9 mouse cellular contexts compared by ENCODE assay signal in the genomic region with DNA sequence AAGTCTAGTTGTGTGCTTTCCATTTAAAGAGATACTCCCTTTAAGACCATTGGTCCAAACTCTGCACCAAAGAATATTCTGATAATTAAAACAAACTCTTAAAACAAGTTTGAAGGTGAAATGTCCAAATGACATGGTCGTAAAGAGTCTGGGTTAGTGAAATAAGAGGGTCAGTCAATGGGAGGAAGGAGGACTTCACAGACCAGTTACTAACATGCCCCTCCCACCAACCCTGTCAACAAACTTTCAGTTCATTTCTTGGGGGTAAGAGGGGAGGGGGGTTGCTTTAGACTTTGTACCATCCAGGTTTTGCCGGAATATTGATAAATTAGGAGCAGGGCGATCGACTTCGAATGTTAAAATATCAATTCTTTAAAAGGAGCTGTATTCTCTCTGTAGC. TPM values are rescaled to one million over a fixed set of nuclear protein-coding genes. Genes with fewer than 3 reads are reported as not detected.
DNase-seq lines count a peak whose midpoint lies in the region; ATAC-seq and TF ChIP-seq lines count a peak whose summit lies in the region.
"Had no signal": no experiment of that assay in that cellular context is flagged by ENCODE, and none has a peak within 500 bp of the region (broad histone marks: within the 10 kb centered on the region; RNA-seq: fewer than 3 reads in every experiment).

No protein-coding gene starts in this region.

- H3K27me3 ChIP-seq in heart, embryonic 14.5 days (ENCODE audit: control insufficient read depth, insufficient read depth, low read length), result no peaks in the 10 kb centered on the region
- H3K27me3 ChIP-seq in E14TG2a.4 (ENCODE audit: insufficient read depth, low read length), result peaks cover 28% of the 10 kb centered on the region
- H3K27me3 ChIP-seq in forebrain, embryonic 13.5 days, result 0 out of 2 replicates have a peak, but pooled peaks cover 3% of the 10 kb centered on the region
- peaks cover 27% of the 10 kb centered on the region for H3K27me3 ChIP-seq in liver, embryonic 15.5 days
- H3K27me3 ChIP-seq: Patski had no signal

- WGBS in heart, embryonic 14.5 days, result 7% methylated on average over 5 of the region's 5 CpGs
- WGBS in forebrain, embryonic 13.5 days, result 6% methylated on average over 5 of the region's 5 CpGs
- WGBS in liver, embryonic 15.5 days (ENCODE audit: insufficient replicate concordance), result 15% methylated on average over 5 of the region's 5 CpGs

- no peak for TF ChIP-seq CTCF in E14TG2a.4 (conservative IDR thresholded peaks at IDR 0.05; ENCODE audit: low read length)

- peaks cover 0 to 19% of the 10 kb centered on the region in 2 experiments; a peak in 3 of 4 replicates for H3K4me1 ChIP-seq in heart, embryonic 14.5 days (ENCODE audit: control insufficient read depth in 2 of 2, insufficient read depth in 2 of 2, low read length in 2 of 2)
- H3K4me1 ChIP-seq in E14TG2a.4 (replicated peaks; ENCODE audit: low read depth, low read length), result peaks cover 15% of the 10 kb centered on the region
- peaks cover 41% of the 10 kb centered on the region for H3K4me1 ChIP-seq in forebrain, embryonic 13.5 days
- H3K4me1 ChIP-seq in liver, embryonic 15.5 days (replicated peaks), result peaks cover 15% of the 10 kb centered on the region

- H3K27ac ChIP-seq in heart, embryonic 14.5 days (replicated peaks in 1 of 2; ENCODE audit: control insufficient read depth in 1 of 2, insufficient read depth in 1 of 2, low read depth in 2 of 2, low read length in 2 of 2), result peak overlapping the region; percentile 93 to 98
- H3K27ac ChIP-seq in forebrain, embryonic 13.5 days, result peak overlapping the region; percentile 93
- H3K27ac ChIP-seq in liver, embryonic 15.5 days (replicated peaks), result no peak overlapping the region; the same call in 1 of the 2 replicates

- no peaks in the 10 kb centered on the region for H3K9me3 ChIP-seq in heart, embryonic 14.5 days (ENCODE audit: control insufficient read depth, low read length)
- no peaks in the 10 kb centered on the region for H3K9me3 ChIP-seq in E14TG2a.4 (ENCODE audit: low read length)
- no peaks in the 10 kb centered on the region for H3K9me3 ChIP-seq in forebrain, embryonic 13.5 days (replicated peaks)
- H3K9me3 ChIP-seq in liver, embryonic 15.5 days (replicated peaks), result no peaks in the 10 kb centered on the region

- H3K4me2 ChIP-seq in heart, embryonic 14.5 days (ENCODE audit: low read length), result peak overlapping the region; percentile 82
- H3K4me2 ChIP-seq in forebrain, embryonic 13.5 days, result peak overlapping the region; percentile 66
- H3K4me2 ChIP-seq in liver, embryonic 15.5 days, result peak overlapping the region; percentile 79

- intact Hi-C loops in heart, postnatal 25 days (cut with DNase I), result loop anchor here (5.0 kb wide), 1 partner anchor 551 kb away; no protein-coding TSS in a partner anchor

- peak overlapping the region; percentile 48 to 79 for H3K4me3 ChIP-seq in heart, embryonic 14.5 days (ENCODE audit: control insufficient read depth in 1 of 2, insufficient read depth in 1 of 2, low read depth in 1 of 2, low read length in 2 of 2)
- H3K4me3 ChIP-seq in E14TG2a.4 (replicated peaks; ENCODE audit: low read length), result peak overlapping the region; percentile 74
- peak overlapping the region; percentile 46 for H3K4me3 ChIP-seq in forebrain, embryonic 13.5 days
- H3K4me3 ChIP-seq in liver, embryonic 15.5 days (replicated peaks), result peak overlapping the region; percentile 60

- ATAC-seq in heart, embryonic 14.5 days (ENCODE audit: insufficient number of reproducible peaks, insufficient read depth, low FRiP score, low read depth), result no peak
- no peak for ATAC-seq in forebrain, embryonic 13.5 days
- ATAC-seq in liver, embryonic 15.5 days (ENCODE audit: insufficient read depth), result no peak

- H3K36me3 ChIP-seq in heart, embryonic 14.5 days (ENCODE audit: control insufficient read depth, insufficient read depth, low read length), result no peaks in the 10 kb centered on the region
- no peaks in the 10 kb centered on the region for H3K36me3 ChIP-seq in E14TG2a.4 (ENCODE audit: insufficient read depth, low read length)
- H3K36me3 ChIP-seq in forebrain, embryonic 13.5 days (ENCODE audit: poor library complexity, severe bottlenecking), result no peaks in the 10 kb centered on the region
- no peaks in the 10 kb centered on the region for H3K36me3 ChIP-seq in liver, embryonic 15.5 days (replicated peaks)

- H3K9ac ChIP-seq in heart, embryonic 14.5 days (ENCODE audit: low read length), result peak overlapping the region; percentile 69
- H3K9ac ChIP-seq in forebrain, embryonic 13.5 days, result peak overlapping the region; percentile 66
- H3K9ac ChIP-seq in liver, embryonic 15.5 days, result peak overlapping the region; percentile 21; the same call in 1 of the 2 replicates

- DNase-seq in heart, postnatal 25 days (ENCODE audit: low spot score), result no peak
- no peak for DNase-seq in c-Kit-positive CD71-positive TER-119-positive erythroid progenitor cells, embryonic 14.5 days (ENCODE audit: low spot score)
- no peak for DNase-seq in cerebellum, adult 8-10 months
- DNase-seq in cerebellum, adult 18-20 months, result no peak

RNA-seq across cellular contexts. Expression of gene Nfia, which starts 1.1 kb away (rescaled TPM):
- polyA plus RNA-seq in heart, embryonic 14.5 days (2014; fragmentation: Nextera tagmentation; extraction: Ambion mirVana), result 50.9 and 54.3 TPM in 2 replicates
- total RNA-seq in heart, postnatal 25 days (2021), result 100 to 1,000 TPM; 134 to 149 TPM
- polyA plus RNA-seq in forebrain, embryonic 13.5 days (2015; fragmentation: Nextera tagmentation; extraction: Ambion mirVana), result 93.7 and 121 TPM in 2 replicates
- polyA plus RNA-seq in liver, embryonic 15.5 days (2015; fragmentation: Nextera tagmentation; extraction: Ambion mirVana), result 4.1 TPM in 2 replicates

RNA-seq across cellular contexts. Expression of gene E130114P18Rik, which starts 6.5 kb away (rescaled TPM):
- 0.57 and 0.59 TPM in 2 replicates for polyA plus RNA-seq in heart, embryonic 14.5 days (2014; fragmentation: Nextera tagmentation; extraction: Ambion mirVana)
- not detected for total RNA-seq in heart, postnatal 25 days (2021)
- polyA plus RNA-seq in forebrain, embryonic 13.5 days (2015; fragmentation: Nextera tagmentation; extraction: Ambion mirVana), result 64.7 and 71.1 TPM in 2 replicates
- polyA plus RNA-seq in liver, embryonic 15.5 days (2015; fragmentation: Nextera tagmentation; extraction: Ambion mirVana), result 0.10 and 0.12 TPM in 2 replicates

Comparison
In these comparisons a context has a peak if more than half of its experiments do, and no peak if none do; other contexts are left out.
1. RNA of gene Nfia, which starts 1.1 kb away (polyA plus RNA-seq): 93.7 to 121 TPM in forebrain, embryonic 13.5 days and 50.9 to 54.3 TPM in heart, embryonic 14.5 days; 4.1 TPM in liver, embryonic 15.5 days; every median in the first group is over 10 times any median in the second.
2. RNA of gene E130114P18Rik, which starts 6.5 kb away (polyA plus RNA-seq): 64.7 to 71.1 TPM in forebrain, embryonic 13.5 days; 0.57 to 0.59 TPM in heart, embryonic 14.5 days and 0.10 to 0.12 TPM in liver, embryonic 15.5 days; every median in the first group is over 10 times any median in the second.
3. Peak in every context shown above with its lines, with median percentiles within 50 percentile points of each other: H3K4me2 ChIP-seq, H3K4me3 ChIP-seq and H3K9ac ChIP-seq.